Mouse (Mus musculus): ENCODE measurements around the gene Olfr292.

The Olfr292 gene

DNA sequence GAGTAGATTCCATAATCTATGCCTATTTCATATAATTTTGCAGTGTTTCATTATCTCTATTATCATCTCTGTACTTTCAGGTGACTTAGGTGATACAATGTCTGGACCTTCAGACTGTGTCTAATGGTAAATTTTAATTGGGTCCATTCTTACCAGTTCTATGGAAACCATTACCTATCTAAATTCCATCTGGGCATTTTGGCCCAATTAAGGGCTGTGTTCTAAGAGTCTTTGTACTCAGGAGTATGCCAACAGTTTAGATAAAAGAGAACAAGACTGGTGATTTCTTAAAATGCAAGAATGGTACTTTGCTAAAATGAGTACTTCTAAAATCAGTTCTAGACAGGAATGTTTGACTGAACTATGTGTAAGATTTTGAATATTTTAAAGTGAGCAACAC lies at the start of gene Olfr292:
Gene Olfr292, plus strand, starts transcription at position 301 of the 400 bp plus-strand sequence.
- in situ Hi-C loops (cut with MboI, MseI) = no loop called here

DNA sequence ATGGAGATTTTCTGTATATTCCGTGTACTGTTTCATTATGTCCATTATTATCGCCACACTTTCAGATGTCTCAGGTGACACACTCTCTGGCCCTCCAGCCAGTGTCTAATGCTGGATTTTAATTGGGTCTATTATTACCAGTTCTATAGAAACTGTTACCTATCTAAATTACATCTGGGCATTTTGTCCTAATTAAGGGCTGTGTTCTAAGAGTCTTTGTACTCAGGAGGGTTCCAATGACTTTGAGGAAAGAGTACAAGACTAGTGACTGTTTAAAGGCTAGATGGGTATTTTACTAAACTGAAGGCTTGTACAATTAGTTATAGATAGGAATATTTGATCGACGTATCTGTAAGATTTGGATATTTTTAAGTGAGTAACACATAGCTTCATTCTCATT lies 39.4 kb upstream of the Olfr292 start, which contains the start of gene Olfr293:
Gene Olfr293, plus strand, starts transcription at position 301 of the 400 bp plus-strand sequence.
- in situ Hi-C loops (cut with MboI, MseI) = no loop called here

DNA sequence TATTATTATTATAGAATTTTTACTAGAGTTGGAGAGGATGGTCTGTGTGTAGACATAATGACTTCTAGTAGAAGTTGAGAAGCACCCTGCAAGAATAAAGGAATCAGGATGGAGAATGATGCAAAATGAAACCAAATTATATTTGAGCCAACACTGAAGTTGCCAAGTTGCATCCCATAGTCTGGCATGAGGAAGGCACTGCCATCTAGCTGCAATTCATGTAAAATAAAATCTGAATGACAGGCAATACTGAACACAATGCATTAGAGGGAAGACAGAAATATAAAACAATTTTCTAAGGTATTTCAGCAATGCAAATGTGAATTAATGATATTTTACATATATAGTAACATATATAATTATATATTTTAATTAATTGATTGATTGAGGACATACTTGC lies 36.9 kb downstream of the Olfr292 start:
- in situ Hi-C loops (cut with MboI, MseI) = no loop called here
